Mouse (Mus musculus): ENCODE measurements around the gene Nacc2.

Gene Nacc2

GRCm38 (mm10) chr2:26099851-26100250 lies 23.2 kb downstream of the Nacc2 start:
- no peak for DNase-seq (ENCODE audit: low spot score in 2 of 2)

GRCm38 (mm10) chr2:26099260-26099659 lies 23.8 kb downstream of the Nacc2 start:
- DNase-seq (ENCODE audit: low spot score in 2 of 2): no peak

GRCm38 (mm10) chr2:26093897-26094296 lies 29.1 kb downstream of the Nacc2 start:
- no peak for DNase-seq (ENCODE audit: low spot score in 2 of 2)

DNA sequence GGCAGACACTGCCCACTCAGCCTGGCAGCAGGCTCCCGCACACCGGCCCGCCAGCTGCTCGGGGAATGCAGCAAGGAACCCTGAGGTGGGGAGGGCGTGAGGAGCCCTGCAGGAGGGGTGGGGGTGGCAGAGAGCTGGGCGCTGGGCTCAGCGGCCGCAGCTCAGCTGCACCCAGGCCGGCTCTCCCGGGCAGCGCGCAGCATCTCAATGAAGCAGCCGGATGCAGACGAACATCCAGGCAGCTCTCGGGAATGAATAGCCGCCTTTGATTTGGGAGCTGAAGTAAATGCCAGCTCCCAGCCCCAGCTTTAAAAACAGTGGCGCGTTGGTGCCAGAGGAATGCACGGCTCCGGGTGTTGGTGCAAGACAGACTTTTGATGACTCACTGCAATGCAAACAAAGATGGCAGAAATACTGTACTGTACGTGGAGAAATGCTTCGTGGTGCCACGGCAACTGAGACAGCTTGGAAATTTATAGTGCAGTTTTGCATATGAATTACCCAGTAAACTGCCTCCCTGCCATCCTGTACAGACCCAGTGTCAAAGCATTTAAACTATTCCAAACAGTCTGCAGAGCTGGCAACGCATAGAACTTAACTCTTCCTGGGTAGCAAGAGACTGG lies 31.1 kb downstream of the Nacc2 start:
- no peak for DNase-seq (ENCODE audit: low spot score in 2 of 2)

DNA sequence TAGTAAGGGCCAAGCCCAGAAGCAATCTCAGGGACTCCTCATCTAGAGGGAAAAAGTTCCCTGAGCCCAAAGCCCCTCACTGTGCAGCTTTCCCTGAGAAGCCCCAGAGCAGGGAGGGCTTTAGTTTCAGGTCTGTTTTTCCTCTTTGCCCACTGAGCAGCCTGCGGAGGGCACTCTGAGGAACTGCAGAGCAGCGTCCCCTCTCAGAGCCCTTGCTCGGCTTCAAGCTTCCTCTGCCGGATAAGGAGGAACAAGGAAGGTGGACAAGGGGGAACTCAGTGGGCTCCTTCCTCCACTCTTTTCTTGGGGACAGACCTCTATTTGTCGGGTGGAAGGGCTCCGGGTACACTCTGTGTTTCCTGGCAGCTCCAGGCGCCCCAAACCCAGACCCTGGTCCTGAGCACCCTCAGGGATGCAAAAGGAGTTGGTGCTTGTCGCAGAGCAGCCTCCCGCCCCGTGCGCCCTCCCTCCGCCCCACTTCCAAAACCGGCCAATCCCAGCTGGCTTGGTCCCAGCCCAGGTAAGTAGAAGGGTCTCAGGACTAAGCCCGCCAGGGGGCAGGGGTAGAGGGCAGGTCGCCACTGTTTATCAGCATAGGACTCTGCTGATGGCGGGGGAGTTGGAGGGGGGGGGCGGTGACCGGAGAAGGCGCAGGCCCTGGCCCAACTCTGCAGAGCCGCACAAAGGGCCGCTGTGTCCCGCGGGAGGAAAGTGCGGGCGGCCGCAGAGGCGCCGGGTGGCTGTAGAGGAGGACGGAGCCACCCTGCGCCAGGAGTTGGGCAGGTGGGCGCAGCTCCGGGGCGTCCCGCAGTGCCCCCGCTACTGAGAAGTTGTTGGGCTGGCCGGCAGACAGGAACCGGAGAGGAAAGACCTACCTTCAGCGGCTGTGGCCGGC lies 31.9 kb downstream of the Nacc2 start:
- no peak for DNase-seq (ENCODE audit: low spot score in 2 of 2)

- DNase-seq (ENCODE audit: low spot score in 2 of 2): no peak
These were observed 34.0 kb downstream of the Nacc2 start for GRCm38 (mm10) chr2:26089005-26089404.

- DNase-seq (ENCODE audit: low spot score in 2 of 2): peak; percentile 38 to 42
These were observed 36.0 kb downstream of the Nacc2 start for GRCm38 (mm10) chr2:26086926-26087600.

DNA sequence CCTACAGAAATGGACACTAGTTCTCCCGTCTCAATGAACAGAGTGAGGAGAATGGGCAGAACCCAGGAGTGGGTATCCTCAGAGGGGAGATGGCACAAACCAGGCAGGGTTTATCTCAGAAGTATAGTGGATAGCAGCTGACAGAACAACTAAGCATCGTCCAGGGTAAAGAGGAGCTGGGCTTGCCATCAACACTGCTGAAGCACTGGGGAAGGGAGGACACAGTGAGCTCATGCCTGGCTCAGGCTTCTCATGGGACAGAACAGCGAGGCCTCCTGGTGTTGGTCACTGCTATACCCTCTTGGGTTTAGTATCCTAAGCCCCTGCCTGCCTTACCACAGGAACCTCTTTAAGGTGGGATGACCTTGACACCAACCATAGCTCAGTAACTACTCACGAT lies 36.5 kb downstream of the Nacc2 start:
- no peak for DNase-seq (ENCODE audit: low spot score in 2 of 2)

DNA sequence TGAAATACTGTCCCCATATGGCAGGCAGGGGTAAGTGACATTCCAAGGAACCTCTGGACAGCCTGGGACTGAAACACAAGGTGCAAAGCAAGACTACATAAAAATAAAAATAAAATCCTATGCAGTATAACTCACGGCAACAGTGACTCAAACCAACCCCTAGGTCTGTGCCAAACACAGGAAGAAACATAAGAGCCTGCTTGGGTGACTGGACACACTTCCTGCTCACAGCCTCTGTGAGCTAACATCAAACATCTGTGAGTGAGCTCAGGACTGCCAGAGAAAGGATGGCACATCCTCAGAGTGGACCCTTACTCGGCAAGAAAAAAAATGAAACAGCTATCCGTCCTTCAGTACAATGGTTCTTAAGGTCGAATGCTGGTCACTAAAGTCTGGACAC lies 40.1 kb downstream of the Nacc2 start:
- no peak for DNase-seq (ENCODE audit: low spot score in 2 of 2)

- DNase-seq (ENCODE audit: low spot score in 2 of 2): no peak
These were observed 42.2 kb downstream of the Nacc2 start for GRCm38 (mm10) chr2:26080830-26081229.

GRCm38 (mm10) chr2:26079409-26079808 lies 43.6 kb downstream of the Nacc2 start:
- no peak for DNase-seq (ENCODE audit: low spot score in 2 of 2)

GRCm38 (mm10) chr2:26077068-26077467 lies 46.0 kb downstream of the Nacc2 start:
- no peak for DNase-seq (ENCODE audit: low spot score in 2 of 2)

DNA sequence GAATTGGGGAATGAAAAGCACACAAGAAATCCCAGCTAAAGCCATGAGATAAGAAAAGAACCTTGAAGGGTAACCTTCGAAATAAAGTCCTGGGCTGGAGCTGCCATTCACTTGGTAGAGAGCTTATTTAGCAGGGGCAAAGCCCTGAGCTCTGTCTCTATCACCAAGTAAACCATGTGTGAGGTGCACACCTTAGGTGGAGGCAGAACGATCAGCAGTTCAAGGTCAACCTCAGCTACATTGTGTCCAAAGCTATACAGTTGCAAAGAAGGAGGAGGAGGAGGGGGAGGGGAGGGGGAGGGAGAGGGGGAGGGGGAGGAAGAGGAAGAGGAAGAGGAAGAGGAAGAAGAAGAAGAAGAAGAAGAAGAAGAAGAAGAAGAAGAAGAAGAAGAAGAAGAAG lies 46.9 kb downstream of the Nacc2 start:
- DNase-seq (ENCODE audit: low spot score in 2 of 2): no peak

GRCm38 (mm10) chr2:26074551-26074950 lies 48.5 kb downstream of the Nacc2 start:
- no peak for DNase-seq (ENCODE audit: low spot score in 2 of 2)

- DNase-seq (ENCODE audit: low spot score in 2 of 2): no peak
These were observed 54.4 kb downstream of the Nacc2 start for GRCm38 (mm10) chr2:26068592-26068991.

GRCm38 (mm10) chr2:26068175-26068574 lies 54.8 kb downstream of the Nacc2 start:
- no peak for DNase-seq (ENCODE audit: low spot score in 2 of 2)

DNA sequence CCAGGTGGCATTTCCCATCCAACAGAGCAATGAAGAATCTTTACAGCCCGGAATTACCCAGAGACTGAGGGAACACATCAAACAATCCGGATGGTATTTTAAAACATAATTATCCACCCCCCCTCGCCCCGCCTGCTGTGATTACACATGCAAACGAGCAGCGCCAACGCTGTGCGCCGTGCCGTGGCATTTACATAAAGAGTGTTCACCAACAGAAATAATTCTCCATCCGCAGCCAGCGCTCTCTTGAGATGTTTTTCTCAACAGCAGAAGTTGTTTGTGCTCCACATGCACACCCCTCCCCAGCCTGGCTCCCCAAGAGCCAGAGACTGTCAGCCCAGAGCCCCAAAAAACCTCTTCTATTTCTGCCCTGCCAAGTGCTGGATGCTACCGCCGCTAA lies 56.5 kb downstream of the Nacc2 start:
- DNase-seq (ENCODE audit: low spot score in 2 of 2): no peak

DNA sequence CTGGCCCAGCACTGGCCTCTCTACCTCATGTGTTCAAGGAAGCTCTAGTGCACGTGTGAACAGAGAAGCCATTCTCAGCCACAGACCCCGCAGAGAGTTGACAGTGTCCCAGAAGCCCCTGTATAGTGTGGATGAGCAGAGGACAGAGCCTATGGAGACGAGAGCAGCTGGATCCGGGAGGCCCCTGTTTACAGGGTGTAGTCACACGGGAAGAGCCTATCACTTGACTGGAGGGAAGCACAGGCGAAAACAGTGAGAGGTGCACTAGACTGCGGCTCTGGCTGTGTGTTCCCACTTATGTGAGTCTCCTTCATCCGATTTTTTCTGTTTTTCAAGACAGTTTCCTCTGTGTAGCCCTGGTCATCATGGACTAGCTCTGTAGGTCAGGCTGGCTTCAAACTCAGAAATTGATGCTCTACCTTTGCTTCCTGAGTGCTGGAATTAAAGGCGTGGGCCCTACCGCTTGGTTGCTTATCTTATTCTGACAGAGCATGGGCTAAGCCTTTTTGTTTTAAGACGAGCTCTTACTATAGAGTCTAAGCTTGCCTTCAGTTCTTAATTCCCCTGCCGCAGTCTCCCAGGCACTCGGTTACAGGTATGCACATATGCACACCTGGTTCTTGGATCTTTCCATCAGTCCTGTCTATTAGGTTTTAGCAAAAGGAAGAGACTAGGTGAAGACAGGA lies 60.1 kb downstream of the Nacc2 start:
- no peak for DNase-seq (ENCODE audit: low spot score in 2 of 2)

DNA sequence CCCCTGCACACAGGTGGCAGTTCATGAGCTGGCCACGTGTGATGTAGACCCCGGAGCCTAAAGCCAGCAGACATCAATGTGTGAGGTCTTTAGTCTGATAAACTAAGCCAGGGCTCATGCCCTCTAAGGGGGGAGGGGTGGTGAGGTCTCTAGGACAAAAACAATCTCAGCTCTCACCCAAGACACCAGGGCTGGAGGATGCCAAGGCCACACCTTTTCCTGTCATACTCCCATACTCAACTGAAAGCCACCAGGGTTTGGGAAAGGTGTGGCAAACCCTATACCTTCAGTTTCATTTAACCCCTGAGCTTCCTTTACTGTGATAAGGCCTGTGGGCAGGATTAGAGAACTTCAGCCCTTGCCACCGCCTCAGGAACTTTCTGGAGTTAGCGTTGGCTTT lies 60.8 kb downstream of the Nacc2 start:
- DNase-seq (ENCODE audit: low spot score in 2 of 2): no peak

DNA sequence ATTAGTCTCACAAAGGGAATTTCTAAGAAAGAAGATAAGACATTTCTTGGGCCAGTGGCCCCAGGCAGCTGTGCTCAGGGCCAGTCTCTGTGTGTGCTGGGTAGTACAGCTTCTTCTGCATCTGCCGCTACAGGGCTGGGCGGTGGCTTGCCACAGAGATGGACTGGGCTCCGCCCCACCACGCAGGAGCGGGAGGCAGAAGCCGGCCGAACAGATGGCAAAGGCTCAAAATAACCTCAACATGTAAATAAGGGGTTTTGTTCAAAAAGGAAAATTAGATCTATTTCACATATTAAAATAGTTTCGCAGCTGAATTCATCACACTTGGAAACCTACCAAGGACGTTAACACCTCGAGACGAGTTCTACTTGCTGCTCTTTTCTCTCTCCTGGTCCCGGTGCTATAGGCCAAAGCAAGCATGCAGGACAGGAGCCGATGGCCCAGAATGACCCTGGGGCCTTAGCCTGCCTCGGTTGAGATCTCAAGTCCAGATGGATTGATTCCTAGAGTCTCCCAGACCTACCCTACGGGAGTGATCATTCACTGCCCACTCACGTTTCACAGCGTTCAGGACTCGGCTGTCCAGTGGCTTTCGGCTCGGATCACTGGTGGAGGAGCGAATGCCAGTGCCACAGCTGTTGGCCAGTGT lies 61.9 kb downstream of the Nacc2 start:
- peak; percentile 35 to 56 for DNase-seq (ENCODE audit: low spot score in 2 of 2)

DNA sequence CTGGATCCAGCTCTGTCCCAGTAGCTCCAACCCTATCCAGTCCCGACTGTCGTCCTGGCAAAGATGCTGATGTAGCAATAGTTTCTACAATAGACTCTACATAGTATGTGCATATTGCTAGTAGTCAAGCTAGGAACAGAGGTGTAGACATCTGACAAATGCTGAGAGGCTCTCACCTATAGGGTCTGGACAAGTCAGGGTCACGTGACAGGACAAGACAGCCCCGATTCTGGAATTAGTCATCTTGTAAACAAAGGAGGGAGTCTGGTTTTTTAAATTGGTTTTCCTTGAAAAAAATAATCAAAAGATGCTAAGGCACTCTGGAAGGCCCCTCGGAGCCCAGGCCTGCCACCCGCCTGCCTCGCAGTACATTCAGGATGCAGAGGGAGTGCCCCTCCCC lies 66.0 kb downstream of the Nacc2 start:
- no peak for DNase-seq (ENCODE audit: low spot score in 2 of 2)

- DNase-seq (ENCODE audit: low spot score in 2 of 2): no peak
These were observed 66.8 kb downstream of the Nacc2 start for GRCm38 (mm10) chr2:26056226-26056625.
